Mouse (Mus musculus) Muller cell, postnatal 12 days (primary cell): ENCODE data around the gene Tas2r130.
"Not testable (repeated sequence)": the region's sequence is repeated elsewhere in the genome, so short reads cannot be mapped to it uniquely, and the experiment has no call there.

Source experiments
- DNase-seq: peaks from one replicate; pipeline ENCODE4 v3.0.0-alpha.2; 2015; ENCODE audit errors: inconsistent ontology term

The Tas2r130 gene

GRCm38 (mm10) chr6:131630812-131631211 is at the start of gene Tas2r130:
TSS of gene Tas2r130 (minus strand) at chr6:131630912.
- no peak for DNase-seq

- DNase-seq, result no peak
Measured at GRCm38 (mm10) chr6:131678786-131679185, 48.1 kb upstream of the Tas2r130 start, which contains the start of gene Tas2r106. TSS of gene Tas2r106 (minus strand) at chr6:131678886.

- no peak for DNase-seq
Measured at GRCm38 (mm10) chr6:131660049-131660448, 29.3 kb upstream of the Tas2r130 start, which contains the start of gene Tas2r107. TSS of gene Tas2r107 (minus strand) at chr6:131660149.

- DNase-seq, result not testable (repeated sequence)
Measured at GRCm38 (mm10) chr6:131609956-131610355, 20.8 kb downstream of the Tas2r130 start.

- no peak for DNase-seq
Measured at GRCm38 (mm10) chr6:131604821-131605220, 25.9 kb downstream of the Tas2r130 start.
